Mouse (Mus musculus) bone marrow, adult 2 months (tissue): Measurements from ENCODE around the gene Cers4. TPM values are rescaled to one million over a fixed set of nuclear protein-coding genes. Genes with fewer than 3 reads are reported as not detected.

Experiments
- H3K27ac ChIP-seq: fragments of 200-500 bp; 2 replicates; pipeline ENCODE4 v1.5.1; 2012; ENCODE audit warnings: low read depth, mild to moderate bottlenecking, control low read depth, inconsistent platforms, low read length; ENCODE audit not compliant: control insufficient read depth, poor library complexity, insufficient read depth
- H3K4me1 ChIP-seq: fragments of 200-500 bp; 2 replicates; pipeline ENCODE4 v1.6.1; 2011; ENCODE audit warnings: low read length; ENCODE audit not compliant: control insufficient read depth, insufficient read depth
- H3K4me3 ChIP-seq: fragments of 200-500 bp; replicated peaks from 2 replicates; pipeline ENCODE3; 2011; ENCODE audit warnings: mild to moderate bottlenecking, low read depth, low read length, control low read depth; ENCODE audit not compliant: control insufficient read depth
- CTCF ChIP-seq: fragments of 200-500 bp; IDR thresholded peaks from 2 replicates; pipeline ENCODE4 v1.5.1; 2011; ENCODE audit warnings: low read length, control low read depth; ENCODE audit not compliant: control insufficient read depth, insufficient read depth
- POLR2A ChIP-seq: fragments of 200-500 bp; IDR thresholded peaks from 2 replicates; pipeline ENCODE4 v1.6.1; 2011; ENCODE audit warnings: low read depth, mild to moderate bottlenecking, control low read depth, low read length, borderline replicate concordance; ENCODE audit not compliant: control insufficient read depth
- whole genome bisulfite sequencing: fragments of 180-500 bp; shearing (Covaris S2); methylation state at CpG from one replicate; pipeline ENCODE4 v1.1.7; 2018; 5-methylcytosine and 5-hydroxymethylcytosine counted together
- polyA plus RNA-seq: library from polyadenylated mRNA; stranded (reverse); fragments of >200 nt; gene quantifications from 2 replicates; pipeline ENCODE4 v1.2.4, GENCODE M21; 2011; ENCODE audit warnings: low replicate concordance; ENCODE audit not compliant: missing spikeins, insufficient read depth, insufficient read length

Cers4 gene
- polyA plus RNA-seq, 1 experiment, result 8.1 TPM

DNA sequence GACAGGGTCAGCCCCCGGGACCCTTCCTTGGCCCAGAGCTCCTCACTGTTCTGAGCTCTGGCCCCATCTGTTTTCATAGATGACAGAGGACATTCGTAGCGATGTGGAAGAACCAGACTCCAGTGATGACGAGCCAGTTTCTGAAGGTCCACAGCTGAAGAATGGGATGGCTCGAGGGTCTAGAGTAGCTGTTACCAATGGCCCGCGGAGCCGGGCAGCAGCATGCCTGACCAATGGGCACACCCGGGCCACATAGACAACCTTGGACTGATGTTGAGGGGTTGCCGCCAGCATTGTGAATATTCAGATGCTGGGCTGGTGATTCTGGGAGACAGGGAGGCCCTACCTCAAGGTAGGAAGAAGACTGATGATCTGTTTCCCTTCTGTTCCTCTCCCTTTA lies 30.7 kb downstream of the Cers4 start:
- WGBS, result 91% methylated on average over 10 of the region's 10 CpGs
- H3K27ac ChIP-seq, result no peak overlapping the region
- no peaks in the 10 kb centered on the region; the same call in 1 of the 2 replicates for H3K4me1 ChIP-seq
- no peak overlapping the region for H3K4me3 ChIP-seq
- TF ChIP-seq POLR2A (no peak), CTCF (no peak)

Other genes starting within 250 kb of the Cers4 start
- 12.4 and 16.3 TPM in 2 replicates for gene Tgfbr3l, start 244.8 kb upstream of the Cers4 start, polyA plus RNA-seq
- gene Snapc2, start 239.9 kb upstream of the Cers4 start, polyA plus RNA-seq, result 6.0 and 14.2 TPM in 2 replicates
- 3.8 TPM in 1 of 2 replicates, not detected in the other for gene Ctxn1, start 233.8 kb upstream of the Cers4 start, polyA plus RNA-seq
- 46.5 and 48.3 TPM in 2 replicates for gene Timm44, start 217.1 kb upstream of the Cers4 start, polyA plus RNA-seq
- gene Ccl25, start 167.8 kb upstream of the Cers4 start, polyA plus RNA-seq, result 8.7 and 17.5 TPM in 2 replicates
- gene Elavl1, start 167.6 kb upstream of the Cers4 start, polyA plus RNA-seq, result 21.7 and 28.5 TPM in 2 replicates
- 1.9 and 2.4 TPM in 2 replicates for gene Zfp958, start 120.1 kb downstream of the Cers4 start, polyA plus RNA-seq